Mouse (Mus musculus) intestine, embryonic 15.5 days (tissue): Measurements from ENCODE around the gene Myod1. TPM values are rescaled to one million over a fixed set of nuclear protein-coding genes. Genes with fewer than 3 reads are reported as not detected.
A peak's percentile ranks its signal among the peaks of the same experiment; 100 is the strongest.

Source experiments
- ATAC-seq: fragments of 200-750 bp; cut with Nextera tagmentation; 2 replicates; pipeline ENCODE4 v1.8.0; 2017; ENCODE audit warnings: moderate TSS enrichment, moderate library complexity
- H3K27ac ChIP-seq: fragments of 300-500 bp; sonication (generic); 2 replicates; pipeline ENCODE4 v1.5.1; 2015; ENCODE audit warnings: mild to moderate bottlenecking, inconsistent platforms
- H3K27me3 ChIP-seq: fragments of 300-500 bp; sonication (generic); replicated peaks from 2 replicates; pipeline ENCODE4 v1.6.1; 2015; ENCODE audit warnings: inconsistent platforms
- H3K36me3 ChIP-seq: fragments of 300-500 bp; sonication (generic); 2 replicates; pipeline ENCODE4 v1.6.1; 2015; ENCODE audit warnings: inconsistent platforms
- H3K4me1 ChIP-seq: fragments of 300-500 bp; sonication (generic); replicated peaks from 2 replicates; pipeline ENCODE4 v1.6.1; 2015; ENCODE audit warnings: inconsistent platforms
- H3K4me2 ChIP-seq: fragments of 300-500 bp; sonication (generic); replicated peaks from 2 replicates; pipeline ENCODE4 v1.6.1; 2015; ENCODE audit warnings: mild to moderate bottlenecking, inconsistent platforms
- H3K4me3 ChIP-seq: fragments of 300-500 bp; sonication (generic); replicated peaks from 2 replicates; pipeline ENCODE4 v1.5.1; 2015; ENCODE audit warnings: inconsistent platforms
- H3K9ac ChIP-seq: fragments of 300-500 bp; sonication (generic); 2 replicates; pipeline ENCODE4 v1.6.1; 2015; ENCODE audit warnings: inconsistent platforms
- H3K9me3 ChIP-seq: fragments of 300-500 bp; sonication (generic); 2 replicates; pipeline ENCODE4 v1.6.1; 2016; ENCODE audit warnings: inconsistent platforms
- WGBS: fragments of 180-500 bp; shearing (Covaris S2); methylation state at CpG from one replicate; pipeline ENCODE4 v1.1.7; 2015; 5-methylcytosine and 5-hydroxymethylcytosine counted together
- polyA plus RNA-seq: library from polyadenylated mRNA; unstranded; fragments of >200 nt; fragmentation: Nextera tagmentation; extraction: Ambion mirVana; gene quantifications from 2 replicates; pipeline ENCODE4 v1.2.1, GENCODE M21; 2015

Gene Myod1
- polyA plus RNA-seq, 1 experiment from 2014 or later: 0.24 TPM

DNA sequence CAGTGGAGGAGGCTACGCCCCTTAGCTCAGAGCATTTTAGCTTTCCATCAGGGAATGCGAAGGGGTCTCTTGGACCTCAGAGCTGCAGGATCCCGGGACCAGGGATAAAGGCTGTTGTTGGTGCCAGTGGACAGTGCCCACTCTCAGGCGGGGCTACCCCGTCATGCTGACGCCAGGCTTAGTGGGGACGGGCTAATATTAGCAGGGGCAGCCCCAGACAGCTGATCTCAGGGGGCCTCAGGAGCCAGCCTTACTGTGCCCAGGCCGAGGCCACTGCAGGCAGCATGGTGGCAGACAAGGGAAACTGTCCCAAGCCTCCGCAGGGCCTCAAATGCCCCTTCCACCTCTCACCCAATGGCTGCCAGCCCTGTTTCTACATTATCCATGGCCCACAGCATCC, 32.3 kb downstream of the Myod1 start:
- ATAC-seq: no peak
- Histone ChIP-seq H3K36me3 (no peaks in the 10 kb centered on the region), H3K27me3 (no peaks in the 10 kb centered on the region), H3K4me1 (no peaks in the 10 kb centered on the region), H3K27ac (no peak overlapping the region), H3K9me3 (no peaks in the 10 kb centered on the region), H3K4me3 (no peak overlapping the region), H3K4me2 (no peak overlapping the region), H3K9ac (no peak overlapping the region)
- WGBS: 87% methylated on average over 9 of the region's 9 CpGs

DNA sequence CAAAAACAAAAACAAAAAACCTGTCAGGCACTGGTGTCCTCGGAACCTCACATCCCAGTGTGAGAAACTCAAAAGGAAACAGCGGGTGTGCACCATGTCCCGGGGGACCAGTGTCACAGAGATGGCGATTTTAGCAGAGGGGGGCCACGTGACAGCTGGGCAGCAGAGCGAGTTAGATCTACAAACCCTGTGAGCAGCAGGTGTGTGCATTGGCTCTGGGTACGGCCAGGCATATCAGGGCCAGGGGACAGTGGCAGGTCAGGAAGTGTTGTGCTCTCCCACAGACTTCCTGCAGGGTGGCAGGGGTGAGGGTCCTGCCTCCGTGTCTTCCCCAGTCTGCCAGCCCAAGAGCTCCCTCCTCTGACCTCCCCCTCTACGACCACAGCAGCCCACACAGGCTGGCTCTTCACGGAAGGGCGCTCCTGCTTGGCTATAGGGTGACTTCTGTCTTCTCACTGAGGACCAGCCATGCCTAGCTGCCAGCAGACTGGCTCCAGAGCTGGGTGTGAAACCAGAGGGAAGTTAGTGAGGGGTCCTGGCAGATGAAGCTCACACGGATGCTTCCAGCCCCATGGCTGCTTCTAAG, 33.0 kb downstream of the Myod1 start:
- Histone ChIP-seq H3K27ac (no peak overlapping the region), H3K9ac (no peak overlapping the region), H3K4me3 (no peak overlapping the region), H3K27me3 (no peaks in the 10 kb centered on the region), H3K4me2 (no peak overlapping the region), H3K9me3 (no peaks in the 10 kb centered on the region), H3K4me1 (no peaks in the 10 kb centered on the region), H3K36me3 (no peaks in the 10 kb centered on the region)
- ATAC-seq: no peak
- WGBS: 45% methylated on average over 12 of the region's 12 CpGs

DNA sequence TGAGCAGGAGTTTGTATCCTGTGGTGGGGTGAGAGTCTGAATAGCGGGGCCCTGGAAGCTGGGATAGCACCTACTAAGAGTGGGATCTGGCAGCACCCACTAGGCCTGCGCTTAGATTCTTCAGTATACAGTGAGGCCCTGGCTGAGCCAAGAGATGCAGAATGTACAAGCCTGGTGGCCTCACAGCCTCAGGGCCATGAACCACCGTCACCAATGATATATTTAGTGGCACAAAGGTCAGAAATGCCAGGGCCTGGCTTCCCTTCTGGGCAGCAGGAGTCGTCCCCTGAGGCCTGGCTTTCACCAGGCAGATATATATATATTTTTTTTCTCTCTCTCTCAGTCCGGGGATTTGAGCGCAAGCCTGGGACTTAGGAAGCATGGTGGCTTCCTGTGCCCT, 34.5 kb downstream of the Myod1 start:
- no peaks in the 10 kb centered on the region for H3K9me3 ChIP-seq
- H3K27ac ChIP-seq: no peak overlapping the region
- H3K36me3 ChIP-seq: no peaks in the 10 kb centered on the region
- H3K4me2 ChIP-seq: no peak overlapping the region
- 80% methylated on average over 6 of the region's 6 CpGs for WGBS
- H3K27me3 ChIP-seq: no peaks in the 10 kb centered on the region
- H3K9ac ChIP-seq: no peak overlapping the region
- no peak overlapping the region for H3K4me3 ChIP-seq
- no peaks in the 10 kb centered on the region for H3K4me1 ChIP-seq
- no peak for ATAC-seq

DNA sequence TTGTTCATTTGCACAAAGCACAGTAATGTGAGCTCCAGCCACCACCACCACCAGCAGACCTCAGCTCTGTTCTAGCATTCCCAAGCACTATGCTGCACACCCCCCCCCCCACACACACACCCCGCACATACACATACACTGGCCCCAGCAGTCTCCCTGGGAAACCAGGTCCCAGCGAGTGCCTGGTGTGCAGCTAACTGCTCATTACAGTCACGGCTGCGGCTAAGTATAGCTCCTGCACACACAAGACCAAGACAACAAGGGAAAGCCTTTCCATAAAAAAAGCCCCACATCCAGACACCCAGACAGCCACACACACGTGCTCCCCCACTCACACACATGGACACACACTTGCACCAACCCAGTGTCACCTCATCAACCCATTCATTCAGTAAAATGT, 36.5 kb downstream of the Myod1 start:
- Histone ChIP-seq H3K36me3 (no peaks in the 10 kb centered on the region), H3K4me2 (no peak overlapping the region), H3K27me3 (no peaks in the 10 kb centered on the region), H3K27ac (no peak overlapping the region), H3K9me3 (no peaks in the 10 kb centered on the region), H3K9ac (no peak overlapping the region), H3K4me3 (no peak overlapping the region), H3K4me1 (no peaks in the 10 kb centered on the region)
- no peak for ATAC-seq
- WGBS: 70% methylated on average over 5 of the region's 5 CpGs

DNA sequence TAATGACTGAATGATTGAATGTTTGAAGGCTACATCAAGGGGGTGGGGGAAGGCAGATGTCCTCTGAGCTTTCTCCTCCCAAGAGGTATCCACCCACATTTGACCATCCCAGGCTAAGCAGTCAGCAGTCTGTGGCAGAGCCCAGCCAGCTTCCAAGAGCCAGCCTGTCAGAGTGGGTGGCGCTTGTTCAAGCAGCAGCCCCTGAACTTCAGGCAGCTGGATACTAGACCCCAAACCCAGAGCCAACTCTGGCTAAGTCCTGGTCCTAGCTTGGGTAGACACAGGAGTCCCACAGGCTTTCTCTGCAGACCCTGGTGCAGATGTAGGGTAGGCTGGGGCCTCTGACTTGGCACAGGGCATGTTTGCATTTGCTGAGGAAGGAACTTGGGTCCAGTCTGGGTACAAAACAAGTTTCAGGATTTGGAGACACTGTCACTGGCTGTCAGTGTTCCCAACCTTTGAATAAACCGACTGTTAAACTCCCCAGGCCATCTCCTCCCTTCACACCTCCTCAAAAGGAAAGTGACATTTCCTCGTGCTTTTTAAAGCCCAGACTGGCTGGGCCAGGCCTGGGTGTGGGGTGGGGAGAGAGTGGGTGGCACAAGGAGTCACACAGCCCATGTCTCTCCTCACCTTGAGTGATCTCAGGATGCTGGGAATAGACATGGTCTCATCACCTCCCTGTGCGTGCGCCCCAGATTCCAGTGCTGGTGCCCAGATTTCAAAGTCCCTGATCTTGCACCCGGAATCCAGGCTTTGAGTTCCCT, 37.9 kb downstream of the Myod1 start:
- 61% methylated on average over 6 of the region's 6 CpGs for WGBS
- Histone ChIP-seq H3K4me1 (no peaks in the 10 kb centered on the region), H3K9ac (no peak overlapping the region), H3K27ac (no peak overlapping the region), H3K4me2 (no peak overlapping the region), H3K27me3 (no peaks in the 10 kb centered on the region), H3K9me3 (no peaks in the 10 kb centered on the region), H3K4me3 (no peak overlapping the region), H3K36me3 (no peaks in the 10 kb centered on the region)
- no peak for ATAC-seq

DNA sequence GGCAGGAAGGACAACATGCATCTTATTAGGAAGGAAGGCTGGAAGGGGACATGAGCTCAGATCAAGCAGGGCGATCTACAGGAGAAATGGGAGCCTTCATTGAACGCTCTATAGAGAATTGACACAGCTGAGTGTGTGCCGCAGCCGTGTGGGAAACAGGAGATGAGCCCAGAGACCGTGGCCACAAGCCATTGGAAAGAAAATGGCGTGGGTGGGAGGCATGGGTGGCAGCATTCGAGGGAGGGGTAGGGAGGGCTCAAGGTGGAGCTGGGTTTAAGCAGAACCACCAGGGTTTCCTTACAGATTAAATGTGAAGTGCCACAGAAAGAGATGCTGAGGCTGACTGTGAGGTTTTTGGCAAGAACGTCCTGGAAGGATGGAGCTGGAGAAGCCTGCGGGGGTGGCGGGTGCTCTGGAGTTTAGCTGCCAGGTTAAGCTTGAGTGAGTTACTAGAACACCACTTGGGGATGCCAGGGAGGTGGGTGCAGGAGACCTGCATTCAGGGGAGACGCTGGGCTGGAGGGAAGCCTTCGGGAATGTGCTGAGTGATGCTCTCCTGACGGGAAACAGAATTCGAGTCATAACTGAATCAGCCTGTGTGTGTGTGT, 39.6 kb downstream of the Myod1 start:
- 76% methylated on average over 14 of the region's 14 CpGs for WGBS
- Histone ChIP-seq H3K36me3 (no peaks in the 10 kb centered on the region), H3K9me3 (no peaks in the 10 kb centered on the region), H3K27ac (no peak overlapping the region), H3K4me2 (no peak overlapping the region), H3K9ac (no peak overlapping the region), H3K27me3 (no peaks in the 10 kb centered on the region), H3K4me3 (no peak overlapping the region), H3K4me1 (no peaks in the 10 kb centered on the region)
- ATAC-seq: no peak

DNA sequence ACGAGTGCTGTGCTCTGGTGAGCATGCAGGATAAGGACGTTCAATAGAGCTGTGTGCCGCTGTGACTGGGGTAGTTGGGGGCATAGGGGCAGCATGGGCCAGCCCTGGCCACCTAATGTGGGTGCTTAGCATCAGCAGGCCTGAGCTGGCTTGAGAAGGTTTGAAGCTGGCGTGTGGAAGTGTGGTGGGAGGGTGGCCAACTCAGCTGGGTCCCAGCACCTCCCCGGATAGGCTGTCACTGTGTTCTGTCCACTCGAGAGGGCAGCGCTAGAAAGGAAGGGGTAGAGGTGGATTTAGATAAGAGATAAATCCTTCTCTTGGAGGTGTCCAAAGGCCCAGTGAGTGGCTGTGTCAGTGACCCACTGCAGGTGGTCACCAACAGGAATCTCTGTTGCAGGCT, 41.2 kb downstream of the Myod1 start:
- Histone ChIP-seq H3K27ac (no peak overlapping the region), H3K27me3 (no peaks in the 10 kb centered on the region), H3K9ac (no peak overlapping the region), H3K4me3 (no peak overlapping the region), H3K4me1 (no peaks in the 10 kb centered on the region), H3K36me3 (no peaks in the 10 kb centered on the region), H3K4me2 (no peak overlapping the region), H3K9me3 (no peaks in the 10 kb centered on the region)
- WGBS: 70% methylated on average over 7 of the region's 7 CpGs
- no peak for ATAC-seq

DNA sequence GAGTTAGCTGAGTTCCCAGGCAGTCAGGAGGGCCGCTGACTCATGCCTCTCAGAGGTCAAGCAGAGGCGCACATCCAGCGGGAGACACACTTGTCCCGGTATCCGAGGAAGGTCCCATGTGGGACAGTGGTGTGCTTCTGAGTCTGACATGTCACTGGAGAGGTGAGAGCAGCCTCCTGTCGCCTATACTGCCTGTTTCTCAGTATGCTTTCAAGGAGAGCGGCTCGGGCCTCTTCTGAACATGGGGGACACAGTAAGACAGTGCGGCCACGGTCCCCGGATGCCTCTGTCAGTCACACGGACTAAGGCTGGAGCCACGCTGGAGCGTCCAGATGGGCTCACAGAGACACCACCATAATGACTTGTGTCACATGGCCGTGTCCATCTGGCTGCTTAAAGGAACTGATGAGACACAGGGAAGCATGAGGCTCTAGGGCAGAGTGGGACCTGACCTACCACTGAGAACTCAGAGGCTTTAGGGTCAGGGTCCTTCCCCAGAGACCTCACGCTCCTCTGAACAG, 41.9 kb downstream of the Myod1 start:
- Histone ChIP-seq H3K27me3 (no peaks in the 10 kb centered on the region), H3K4me1 (no peaks in the 10 kb centered on the region), H3K9ac (no peak overlapping the region), H3K4me2 (no peak overlapping the region), H3K4me3 (no peak overlapping the region), H3K27ac (no peak overlapping the region), H3K36me3 (no peaks in the 10 kb centered on the region), H3K9me3 (no peaks in the 10 kb centered on the region)
- ATAC-seq: no peak
- 80% methylated on average over 16 of the region's 16 CpGs for WGBS

DNA sequence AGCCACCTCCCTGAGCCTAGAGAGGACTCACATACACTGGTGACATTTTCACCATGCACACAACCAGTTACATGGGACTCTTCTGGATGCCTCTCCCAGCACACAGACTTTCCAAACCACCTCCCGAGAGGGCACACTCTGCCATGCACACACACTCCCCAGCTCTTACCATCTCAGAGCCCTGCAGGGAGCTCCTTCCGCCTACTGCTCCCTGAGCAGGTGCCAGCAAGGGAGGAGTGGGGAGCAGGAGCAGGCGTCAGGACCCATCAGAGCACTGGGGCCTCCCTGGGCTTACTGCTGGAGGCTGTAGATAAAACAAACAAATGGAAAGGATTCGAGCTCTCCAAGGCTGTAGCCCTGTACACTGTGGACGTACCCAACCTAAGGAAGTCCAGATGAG, 45.3 kb downstream of the Myod1 start:
- H3K27me3 ChIP-seq: no peaks in the 10 kb centered on the region
- H3K4me1 ChIP-seq: no peaks in the 10 kb centered on the region
- H3K4me3 ChIP-seq: no peak overlapping the region
- no peak overlapping the region for H3K27ac ChIP-seq
- 34% methylated on average over 5 of the region's 5 CpGs for WGBS
- H3K4me2 ChIP-seq: no peak overlapping the region
- H3K9ac ChIP-seq: no peak overlapping the region
- no peaks in the 10 kb centered on the region for H3K36me3 ChIP-seq
- no peak for ATAC-seq
- no peaks in the 10 kb centered on the region for H3K9me3 ChIP-seq

DNA sequence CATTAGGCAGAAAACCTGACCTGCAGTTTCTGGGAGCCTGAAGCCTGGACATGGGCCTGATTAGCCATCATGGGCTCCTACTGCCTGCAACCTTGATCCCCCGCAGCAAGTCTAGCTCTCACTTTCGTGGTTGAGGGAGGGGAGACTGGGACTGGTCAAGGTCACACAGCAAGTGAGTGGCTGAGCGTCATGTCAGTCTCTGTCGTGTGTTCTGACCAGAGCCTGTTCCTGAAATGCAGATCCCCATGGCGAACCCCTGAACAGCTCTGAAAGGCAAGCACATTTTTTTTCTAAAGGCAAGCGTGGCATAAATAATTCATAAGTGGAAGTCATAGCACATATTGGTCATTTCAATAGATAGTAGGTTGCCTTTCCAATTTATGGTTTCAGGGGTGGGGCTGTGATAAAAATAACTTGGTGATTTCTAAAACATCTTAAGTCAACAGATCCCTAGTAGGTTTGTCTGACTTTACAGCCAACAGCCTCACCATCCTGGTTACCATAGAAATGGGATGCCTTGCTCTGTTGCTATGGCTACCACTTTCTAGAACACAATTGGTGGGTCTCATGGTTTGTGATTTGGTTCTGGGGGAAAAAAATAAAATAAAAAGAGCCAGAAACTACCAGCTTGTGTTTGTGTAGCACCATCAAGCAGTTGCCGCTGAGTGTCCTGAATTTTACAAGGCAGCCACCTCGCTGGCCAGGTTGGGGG, 45.9 kb downstream of the Myod1 start:
- WGBS: 65% methylated on average over 8 of the region's 8 CpGs
- no peak overlapping the region for H3K4me3 ChIP-seq
- no peaks in the 10 kb centered on the region for H3K27me3 ChIP-seq
- H3K9me3 ChIP-seq: no peaks in the 10 kb centered on the region
- H3K9ac ChIP-seq: no peak overlapping the region
- H3K27ac ChIP-seq: no peak overlapping the region
- ATAC-seq: no peak
- no peaks in the 10 kb centered on the region for H3K4me1 ChIP-seq
- H3K4me2 ChIP-seq: no peak overlapping the region
- H3K36me3 ChIP-seq: no peaks in the 10 kb centered on the region

DNA sequence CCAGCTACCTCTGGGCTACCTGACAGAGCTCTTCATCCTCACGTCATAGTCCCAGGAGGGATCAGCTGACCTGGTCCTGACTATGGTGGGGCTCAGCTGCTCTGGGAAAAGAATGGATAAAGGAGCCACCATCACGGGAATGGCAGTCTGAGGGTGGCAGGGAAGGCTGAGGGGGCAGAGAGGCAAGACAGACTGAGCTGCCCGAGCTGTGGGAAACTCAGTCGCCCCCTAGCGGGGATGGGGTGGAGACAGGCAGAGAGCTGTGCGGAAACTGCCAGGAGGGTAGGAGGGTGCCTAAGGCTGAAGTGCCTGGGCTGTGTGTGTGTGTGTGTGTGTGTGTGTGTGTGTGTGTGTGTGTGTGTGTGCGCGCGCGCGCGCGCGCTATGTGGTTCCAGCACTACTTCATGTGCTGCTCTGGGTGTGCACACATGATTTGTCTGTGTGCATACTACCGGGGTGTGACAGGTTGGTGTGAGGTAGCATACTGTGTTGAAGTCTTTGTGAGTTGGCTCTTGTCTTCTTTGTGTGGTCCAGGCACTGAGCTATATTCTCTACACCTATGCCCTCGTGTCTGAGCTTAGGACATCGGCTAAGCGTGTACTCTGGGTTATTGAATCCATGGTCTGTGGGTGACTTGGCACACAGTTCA, 46.6 kb downstream of the Myod1 start:
- Histone ChIP-seq H3K9ac (no peak overlapping the region), H3K27me3 (no peaks in the 10 kb centered on the region), H3K4me2 (no peak overlapping the region), H3K4me1 (no peaks in the 10 kb centered on the region), H3K9me3 (no peaks in the 10 kb centered on the region), H3K27ac (no peak overlapping the region), H3K4me3 (no peak overlapping the region), H3K36me3 (no peaks in the 10 kb centered on the region)
- ATAC-seq: 0 out of 2 replicates have a peak, but pooled peaks have one; percentile 28
- 58% methylated on average over 18 of the region's 18 CpGs for WGBS

DNA sequence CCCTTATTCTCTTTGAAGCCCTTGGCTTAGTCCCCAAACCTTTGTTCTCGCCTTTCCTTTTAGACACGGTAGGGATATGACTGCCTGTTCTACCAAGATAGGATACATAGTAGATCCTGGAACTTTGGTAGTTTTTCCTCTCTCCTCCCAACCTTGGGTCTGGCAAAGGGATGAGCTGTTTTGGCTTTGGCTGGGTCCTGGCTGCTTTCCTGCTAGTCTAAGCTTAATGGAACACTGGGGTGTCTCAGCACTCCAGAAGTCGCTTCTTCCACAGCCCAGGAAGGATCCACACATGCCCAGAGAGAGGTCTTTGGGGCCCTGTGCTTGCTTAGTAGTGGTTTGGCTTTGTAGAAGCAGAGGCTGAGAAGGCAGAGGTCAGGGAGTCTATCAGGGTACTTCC, 47.7 kb downstream of the Myod1 start:
- H3K27ac ChIP-seq: no peak overlapping the region
- H3K4me3 ChIP-seq: no peak overlapping the region
- H3K4me1 ChIP-seq: no peaks in the 10 kb centered on the region
- WGBS: 85% methylated on average over 3 of the region's 3 CpGs
- no peaks in the 10 kb centered on the region for H3K36me3 ChIP-seq
- H3K9ac ChIP-seq: no peak overlapping the region
- H3K27me3 ChIP-seq: no peaks in the 10 kb centered on the region
- H3K9me3 ChIP-seq: no peaks in the 10 kb centered on the region
- no peak for ATAC-seq
- H3K4me2 ChIP-seq: no peak overlapping the region
